Mouse (Mus musculus) hindbrain, embryonic 10.5 days (tissue): ENCODE measurements around the gene Adgre4. TPM values are rescaled to one million over a fixed set of nuclear protein-coding genes. Genes with fewer than 3 reads are reported as not detected.
"Not testable (repeated sequence)": the region's sequence is repeated elsewhere in the genome, so short reads cannot be mapped to it uniquely, and the experiment has no call there.

Experiments used
- DNase-seq: peaks from one replicate; pipeline ENCODE4 v3.0.0-alpha.2; 2017; ENCODE audit warnings: low spot score
- H3K27ac ChIP-seq: fragments of 300-500 bp; sonication (generic); 2 replicates; pipeline ENCODE4 v1.5.1; 2016; ENCODE audit warnings: mild to moderate bottlenecking, moderate library complexity
- H3K27me3 ChIP-seq: fragments of 300-500 bp; sonication (generic); 2 replicates; pipeline ENCODE4 v1.6.1; 2016; ENCODE audit warnings: mild to moderate bottlenecking; ENCODE audit not compliant: poor library complexity, insufficient read depth, severe bottlenecking
- H3K36me3 ChIP-seq: fragments of 300-500 bp; sonication (generic); 2 replicates; pipeline ENCODE4 v1.6.1; 2016; ENCODE audit warnings: mild to moderate bottlenecking, moderate library complexity
- H3K4me1 ChIP-seq: fragments of 300-500 bp; sonication (generic); replicated peaks from 2 replicates; pipeline ENCODE4 v1.6.1; 2016; ENCODE audit warnings: mild to moderate bottlenecking
- H3K4me3 ChIP-seq: fragments of 300-500 bp; sonication (generic); 2 replicates; pipeline ENCODE4 v1.5.1; 2016; ENCODE audit warnings: mild to moderate bottlenecking, moderate library complexity
- H3K9me3 ChIP-seq: fragments of 300-500 bp; sonication (generic); 2 replicates; pipeline ENCODE4 v1.6.1; 2016; ENCODE audit warnings: mild to moderate bottlenecking, moderate library complexity
- WGBS: fragments of 180-500 bp; shearing (Covaris S2); methylation state at CpG from one replicate; pipeline ENCODE4 v1.1.7; 2016; 5-methylcytosine and 5-hydroxymethylcytosine counted together
- polyA plus RNA-seq: library from polyadenylated mRNA; unstranded; fragments of >200 nt; fragmentation: Nextera tagmentation; extraction: Ambion mirVana; gene quantifications from 2 replicates; pipeline ENCODE4 v1.2.1, GENCODE M21; 2016

Gene Adgre4
- polyA plus RNA-seq, 1 experiment from 2014 or later: 0.09 TPM

- Histone ChIP-seq H3K36me3 (peaks cover 7% of the 10 kb centered on the region; the same call in 1 of the 2 replicates), H3K9me3 (peaks cover 6% of the 10 kb centered on the region; the same call in 1 of the 2 replicates), H3K4me1 (peaks cover 15% of the 10 kb centered on the region), H3K27me3 (no peaks in the 10 kb centered on the region), H3K27ac (no peak overlapping the region), H3K4me3 (no peak overlapping the region)
- 93% methylated on average over 4 of the region's 4 CpGs for WGBS
- no peak for DNase-seq
Observed at GRCm38 (mm10) chr17:55877184-55877583, 127.4 kb downstream of the Adgre4 start.

- peak; percentile 24 for DNase-seq
- 2% methylated on average over 7 of the region's 8 CpGs for WGBS
Observed at GRCm38 (mm10) chr17:55878282-55878635, 128.5 kb downstream of the Adgre4 start.

GRCm38 (mm10) chr17:55878636-55879369 lies 129.0 kb downstream of the Adgre4 start, which contains the start of gene Zfp119a:
Zfp119a (minus strand) TSS chr17:55878930.
- Histone ChIP-seq H3K4me3 (peak within 1 kb of the TSS; percentile 56), H3K4me1 (peaks cover 15% of the 10 kb centered on the region), H3K27ac (peak within 1 kb of the TSS; percentile 85)
- peak; percentile 87 for DNase-seq
- under 1% methylated on average over 45 of the region's 53 CpGs for WGBS
- H3K9me3 ChIP-seq, H3K27me3 ChIP-seq, H3K36me3 ChIP-seq: not testable (repeated sequence)

More at GRCm38 (mm10) chr17:55878282-55878635, 128.5 kb downstream of the Adgre4 start:
- H3K9me3 ChIP-seq, H3K27me3 ChIP-seq, H3K36me3 ChIP-seq: not testable (repeated sequence)
- Histone ChIP-seq H3K4me3 (peak overlapping the region; percentile 56), H3K4me1 (peaks cover 15% of the 10 kb centered on the region), H3K27ac (peak overlapping the region; percentile 78)

- 68% methylated on average over 2 of the region's 2 CpGs for WGBS
- no peak for DNase-seq
Observed at GRCm38 (mm10) chr17:55883631-55884030, 133.8 kb downstream of the Adgre4 start.

GRCm38 (mm10) chr17:55884912-55885311 lies 135.1 kb downstream of the Adgre4 start:
- 52% methylated on average over 2 of the region's 2 CpGs for WGBS
- no peak for DNase-seq
- Histone ChIP-seq H3K27ac (no peak overlapping the region), H3K4me1 (no peaks in the 10 kb centered on the region), H3K4me3 (no peak overlapping the region), H3K27me3 (no peaks in the 10 kb centered on the region), H3K36me3 (no peaks in the 10 kb centered on the region), H3K9me3 (no peaks in the 10 kb centered on the region)

More at GRCm38 (mm10) chr17:55883631-55884030, 133.8 kb downstream of the Adgre4 start:
- Histone ChIP-seq H3K4me1 (peaks cover 5% of the 10 kb centered on the region; the same call in 1 of the 2 replicates), H3K9me3 (no peaks in the 10 kb centered on the region), H3K27ac (no peak overlapping the region), H3K27me3 (no peaks in the 10 kb centered on the region), H3K4me3 (no peak overlapping the region), H3K36me3 (no peaks in the 10 kb centered on the region)

GRCm38 (mm10) chr17:55892406-55892955 lies 142.7 kb downstream of the Adgre4 start:
- H3K27ac ChIP-seq: peak overlapping the region; percentile 75
- H3K4me3 ChIP-seq: peak overlapping the region; percentile 54
- H3K4me1 ChIP-seq, H3K27me3 ChIP-seq, H3K9me3 ChIP-seq: not testable (repeated sequence)
- WGBS: 17% methylated on average over 6 of the region's 8 CpGs
- H3K36me3 ChIP-seq: peaks cover 29% of the 10 kb centered on the region
- peak; percentile 10 for DNase-seq

GRCm38 (mm10) chr17:55903087-55903486 lies 153.3 kb downstream of the Adgre4 start:
- Histone ChIP-seq H3K9me3 (peaks cover 5% of the 10 kb centered on the region), H3K27me3 (no peaks in the 10 kb centered on the region), H3K4me3 (no peak overlapping the region), H3K4me1 (no peaks in the 10 kb centered on the region), H3K27ac (no peak overlapping the region), H3K36me3 (peaks cover 6% of the 10 kb centered on the region)
- DNase-seq: no peak
- WGBS: 61% methylated on average over 2 of the region's 2 CpGs

Other genes starting within 250 kb of the Adgre4 start
- gene Vmn2r118, start 124.8 kb upstream of the Adgre4 start, polyA plus RNA-seq: not detected in 2 replicates
- 9.8 and 12.2 TPM in 2 replicates for gene Pot1b, start 37.4 kb upstream of the Adgre4 start, polyA plus RNA-seq
- 6.3 and 8.3 TPM in 2 replicates for gene Zfp119a, start 128.9 kb downstream of the Adgre4 start, polyA plus RNA-seq
- gene Zfp959, start 142.1 kb downstream of the Adgre4 start, polyA plus RNA-seq: 12.1 and 13.3 TPM in 2 replicates
- 4.6 and 5.6 TPM in 2 replicates for gene Zfp119b, start 199.5 kb downstream of the Adgre4 start, polyA plus RNA-seq
- gene Ebi3, start 202.7 kb downstream of the Adgre4 start, polyA plus RNA-seq: 1.9 and 2.8 TPM in 2 replicates
- 28.5 and 31.3 TPM in 2 replicates for gene Yju2, start 209.1 kb downstream of the Adgre4 start, polyA plus RNA-seq
- 52.0 and 105 TPM in 2 replicates for gene Shd, start 220.5 kb downstream of the Adgre4 start, polyA plus RNA-seq
- 67.6 and 99.5 TPM in 2 replicates for gene Fsd1, start 236.5 kb downstream of the Adgre4 start, polyA plus RNA-seq